Mouse (Mus musculus): ENCODE results near the gene Olfr1089. TPM values are rescaled to one million over a fixed set of nuclear protein-coding genes. Genes with fewer than 3 reads are reported as not detected.

Gene Olfr1089
- not detected for polyA plus RNA-seq (2017; shearing (Covaris generic))

DNA sequence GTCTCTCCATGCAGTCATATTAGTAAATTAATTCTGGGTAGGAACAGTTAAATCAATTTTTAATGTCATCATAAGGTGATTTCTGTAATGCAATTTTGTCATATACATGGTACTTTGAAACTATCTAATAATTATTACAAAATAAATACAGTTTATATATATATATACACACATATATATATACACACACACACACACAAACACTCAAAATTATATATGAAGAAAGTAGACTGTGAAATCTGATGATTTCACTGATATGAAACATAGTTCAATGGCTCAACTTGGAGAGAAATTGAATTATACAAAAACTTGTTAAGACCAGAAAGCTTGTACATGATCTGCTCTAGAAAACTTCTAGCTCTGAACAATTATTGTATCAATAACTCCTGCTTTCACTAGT lies at the start of gene Olfr1089:
TSS of gene Olfr1089 (minus strand) at position 101 of the 400 bp plus-strand sequence.
- no peak for ATAC-seq

DNA sequence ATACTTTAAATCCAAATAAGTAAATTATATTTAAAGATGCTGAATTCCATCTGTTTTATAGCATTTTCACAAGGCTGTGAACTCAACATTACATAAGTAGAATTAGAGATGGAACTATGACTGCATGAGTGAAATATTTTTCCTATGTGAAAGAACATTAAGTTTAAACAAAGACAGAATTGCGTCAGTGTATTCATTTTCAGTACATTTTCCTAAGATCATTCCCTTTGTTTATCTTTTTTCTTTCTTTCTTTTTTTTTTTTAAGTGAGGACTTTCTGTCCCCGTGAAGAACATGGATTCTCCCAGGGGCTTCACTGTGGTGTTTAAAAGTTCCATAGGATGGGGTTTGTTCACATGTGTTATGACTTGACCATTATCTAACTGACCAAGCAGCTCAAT lies 48.7 kb upstream of the Olfr1089 start, which contains the start of gene Olfr1093:
TSS of gene Olfr1093 (plus strand) at position 301 of the 400 bp plus-strand sequence.
- no peak for ATAC-seq

DNA sequence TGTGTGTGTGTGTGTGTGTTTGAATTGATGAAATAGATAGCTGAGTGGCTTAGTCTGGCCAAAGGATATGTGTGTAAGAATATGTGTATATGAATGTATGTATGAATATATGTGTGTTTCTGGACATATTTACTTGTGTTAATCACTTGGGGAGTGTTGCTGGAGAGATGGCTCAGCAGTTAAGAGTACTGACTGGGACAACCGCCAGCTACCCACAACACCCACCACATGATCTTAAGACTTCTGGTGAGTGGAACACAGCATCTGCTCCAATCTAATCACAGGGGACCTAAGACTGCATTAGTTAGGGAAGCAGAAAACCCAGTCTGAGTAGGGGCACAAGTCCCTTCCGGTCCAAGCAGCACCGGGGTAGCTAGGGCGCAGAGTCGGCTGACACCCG lies 27.5 kb upstream of the Olfr1089 start:
- ATAC-seq, result no peak

DNA sequence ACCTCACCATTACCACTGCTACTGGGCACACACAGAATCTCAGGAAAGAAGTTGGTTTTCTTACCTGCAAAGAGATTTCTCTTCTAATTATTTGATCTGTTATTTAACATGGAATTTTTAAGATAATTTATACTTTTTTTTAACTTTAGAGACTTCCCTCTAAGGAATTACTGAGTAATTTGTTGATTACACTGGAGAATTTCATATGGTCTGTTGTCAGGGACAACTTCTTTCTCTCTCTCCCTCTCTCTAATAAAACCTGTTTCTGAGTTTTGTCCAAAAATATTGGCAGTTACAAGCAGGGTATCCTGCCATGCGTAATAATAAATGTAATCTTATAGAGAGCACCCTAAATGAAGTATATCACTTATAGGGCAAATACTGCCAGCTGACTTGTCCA lies 25.4 kb upstream of the Olfr1089 start, which contains the start of gene Olfr1090:
TSS of gene Olfr1090 (minus strand) at position 101 of the 400 bp plus-strand sequence.
- ATAC-seq, result no peak

DNA sequence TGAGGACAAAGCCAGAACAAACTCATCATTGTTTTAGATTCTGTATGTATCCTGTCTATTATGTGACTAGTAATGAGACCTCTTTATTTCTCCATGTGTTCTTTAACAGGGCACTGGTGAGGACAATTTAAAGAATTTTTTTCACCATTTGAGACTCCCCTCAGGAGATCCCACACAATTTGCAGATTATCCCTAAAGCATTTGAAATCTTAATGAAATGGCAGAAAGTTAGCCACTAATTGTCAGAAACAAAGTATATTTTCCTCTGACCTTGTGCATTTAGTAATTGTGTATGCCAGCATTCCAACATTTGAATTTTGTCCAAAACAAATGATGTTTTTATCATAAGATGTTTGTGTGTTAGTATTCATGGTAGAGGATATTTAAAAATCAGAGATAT lies 35.2 kb downstream of the Olfr1089 start, which contains the start of gene Olfr1087:
TSS of gene Olfr1087 (minus strand) at position 101 of the 400 bp plus-strand sequence.
- ATAC-seq, result no peak

Other genes with a start within 250 kb of the Olfr1089 start
- gene Olfr228, start 246.3 kb downstream of the Olfr1089 start, polyA plus RNA-seq (2017; shearing (Covaris generic)), result not detected
- gene Olfr1076, start 225.2 kb downstream of the Olfr1089 start, polyA plus RNA-seq (2017; shearing (Covaris generic)), result not detected
- not detected for gene Olfr1079, start 191.2 kb downstream of the Olfr1089 start, polyA plus RNA-seq (2017; shearing (Covaris generic))
- gene Olfr1080, start 175.5 kb downstream of the Olfr1089 start, polyA plus RNA-seq (2017; shearing (Covaris generic)), result not detected
- not detected for gene Olfr1082, start 134.7 kb downstream of the Olfr1089 start, polyA plus RNA-seq (2017; shearing (Covaris generic))
- gene Olfr1084, start 94.0 kb downstream of the Olfr1089 start, polyA plus RNA-seq (2017; shearing (Covaris generic)), result not detected
- not detected for gene Olfr1085, start 71.7 kb downstream of the Olfr1089 start, polyA plus RNA-seq (2017; shearing (Covaris generic))
- not detected for gene Olfr1086, start 53.6 kb downstream of the Olfr1089 start, polyA plus RNA-seq (2017; shearing (Covaris generic))
- gene Olfr1087, start 35.3 kb downstream of the Olfr1089 start, polyA plus RNA-seq (2017; shearing (Covaris generic)), result not detected
- not detected for gene Olfr1090, start 25.3 kb upstream of the Olfr1089 start, polyA plus RNA-seq (2017; shearing (Covaris generic))
- gene Olfr1093, start 48.8 kb upstream of the Olfr1089 start, polyA plus RNA-seq (2017; shearing (Covaris generic)), result not detected
- gene Olfr141, start 76.3 kb upstream of the Olfr1089 start, polyA plus RNA-seq (2017; shearing (Covaris generic)), result not detected
- gene Olfr1094, start 91.0 kb upstream of the Olfr1089 start, polyA plus RNA-seq (2017; shearing (Covaris generic)), result not detected
- not detected for gene Olfr1095, start 118.0 kb upstream of the Olfr1089 start, polyA plus RNA-seq (2017; shearing (Covaris generic))
- not detected for gene Gm13723, start 141.1 kb upstream of the Olfr1089 start, polyA plus RNA-seq (2017; shearing (Covaris generic))
- gene Olfr1097, start 158.5 kb upstream of the Olfr1089 start, polyA plus RNA-seq (2017; shearing (Covaris generic)), result not detected
- not detected for gene Olfr1098, start 190.8 kb upstream of the Olfr1089 start, polyA plus RNA-seq (2017; shearing (Covaris generic))
- gene Olfr1099, start 227.0 kb upstream of the Olfr1089 start, polyA plus RNA-seq (2017; shearing (Covaris generic)), result not detected
- gene Olfr1100, start 246.3 kb upstream of the Olfr1089 start, polyA plus RNA-seq (2017; shearing (Covaris generic)), result not detected

All from activated CD4-positive, CD25-positive, alpha-beta regulatory T cell, adult 4 months (primary cell).